Mouse (Mus musculus): Measurements from ENCODE around the gene Cd48.
"Not testable (repeated sequence)": the region's sequence is repeated elsewhere in the genome, so short reads cannot be mapped to it uniquely, and the experiment has no call there.

The Cd48 gene

DNA sequence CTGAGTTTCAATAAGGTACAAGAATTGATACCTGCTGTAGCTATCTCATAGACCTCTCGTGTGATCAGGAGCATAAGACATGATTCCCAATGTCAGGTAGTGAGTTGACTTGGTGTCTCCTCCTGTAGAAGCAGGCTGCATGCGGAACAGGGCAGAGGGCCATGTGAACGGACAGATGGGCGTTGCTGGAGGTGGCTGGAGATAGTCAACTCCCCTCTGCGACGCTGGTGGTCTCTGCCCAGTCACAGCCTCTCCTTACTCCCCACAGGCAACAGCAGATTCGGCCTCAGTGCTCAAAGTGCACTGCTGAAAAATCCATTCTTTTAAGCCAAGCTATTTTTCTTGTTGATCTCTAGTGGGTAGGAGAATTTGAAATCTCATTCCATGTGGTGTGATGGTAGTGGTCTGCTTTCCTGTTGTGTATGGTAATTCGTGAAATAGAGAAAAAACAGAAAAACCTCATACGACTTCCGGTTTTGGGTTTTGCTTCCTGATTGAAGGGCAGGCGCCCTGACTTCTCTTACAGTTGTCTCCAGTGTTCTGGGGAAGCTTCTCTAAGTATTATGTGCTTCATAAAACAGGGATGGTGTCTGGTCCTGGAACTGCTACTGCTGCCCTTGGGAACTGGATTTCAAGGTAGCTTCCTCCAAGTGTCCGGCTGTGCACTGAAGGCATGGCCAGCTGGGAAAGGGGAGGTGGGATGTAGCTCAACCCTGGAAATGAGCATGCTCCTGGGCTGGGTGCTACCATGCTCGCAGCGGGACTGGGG, at the start of gene Cd48:
Gene Cd48 (plus strand): TSS at position 479 of the 769 bp plus-strand sequence.
- DNase-seq (ENCODE audit: low spot score): no peak

- no peak for DNase-seq (ENCODE audit: low spot score)
These were observed 46.1 kb upstream of the Cd48 start for GRCm38 (mm10) chr1:171635696-171636095.

DNA sequence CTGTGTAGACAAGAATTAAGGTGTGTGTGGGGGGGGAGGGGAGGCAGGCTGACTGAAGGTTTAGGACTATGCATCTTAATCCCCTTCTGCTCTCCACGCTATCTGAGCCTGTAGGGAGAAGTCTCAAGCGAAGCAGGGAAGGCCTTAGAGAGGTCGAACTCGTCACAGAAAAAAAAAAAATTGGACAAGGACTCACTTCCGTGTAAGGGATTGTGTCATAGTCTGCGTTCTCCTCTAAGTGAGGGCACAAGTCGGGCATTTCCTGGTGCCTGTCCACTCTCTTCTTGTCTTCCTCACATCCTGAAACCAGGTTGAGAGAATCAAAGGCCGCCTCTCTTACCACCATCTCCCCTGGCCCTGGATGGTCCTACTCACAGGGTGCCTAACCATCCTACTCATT, 44.7 kb upstream of the Cd48 start:
- no peak for DNase-seq (ENCODE audit: low spot score)

GRCm38 (mm10) chr1:171638686-171639085, 43.1 kb upstream of the Cd48 start:
- DNase-seq (ENCODE audit: low spot score): no peak

GRCm38 (mm10) chr1:171640796-171641195, 41.0 kb upstream of the Cd48 start:
- DNase-seq (ENCODE audit: low spot score): no peak

DNA sequence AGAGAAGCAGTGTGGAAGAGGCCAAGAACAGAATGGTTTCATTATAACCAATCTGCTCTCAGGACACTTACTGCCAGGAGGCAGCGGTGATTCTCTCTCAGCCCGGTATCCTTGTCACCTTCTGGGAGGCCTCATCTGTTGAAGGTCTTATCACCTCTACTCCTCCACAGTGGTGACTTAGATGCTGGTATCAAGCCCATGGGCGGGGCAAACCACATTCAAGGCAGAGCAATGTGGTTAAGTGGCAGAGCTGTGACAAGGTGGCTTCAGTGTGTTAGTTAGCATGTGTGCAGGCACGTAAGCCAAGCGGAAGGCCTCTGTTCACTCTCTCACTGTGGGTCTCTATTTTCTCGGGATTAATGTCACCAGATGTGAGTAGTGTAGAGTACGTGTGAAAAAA, 38.2 kb upstream of the Cd48 start:
- DNase-seq (ENCODE audit: low spot score): no peak

- DNase-seq (ENCODE audit: low spot score): no peak
These were observed 35.3 kb upstream of the Cd48 start for GRCm38 (mm10) chr1:171646429-171646940.

- no peak for DNase-seq (ENCODE audit: low spot score)
These were observed 34.1 kb upstream of the Cd48 start for GRCm38 (mm10) chr1:171647716-171648115.

DNA sequence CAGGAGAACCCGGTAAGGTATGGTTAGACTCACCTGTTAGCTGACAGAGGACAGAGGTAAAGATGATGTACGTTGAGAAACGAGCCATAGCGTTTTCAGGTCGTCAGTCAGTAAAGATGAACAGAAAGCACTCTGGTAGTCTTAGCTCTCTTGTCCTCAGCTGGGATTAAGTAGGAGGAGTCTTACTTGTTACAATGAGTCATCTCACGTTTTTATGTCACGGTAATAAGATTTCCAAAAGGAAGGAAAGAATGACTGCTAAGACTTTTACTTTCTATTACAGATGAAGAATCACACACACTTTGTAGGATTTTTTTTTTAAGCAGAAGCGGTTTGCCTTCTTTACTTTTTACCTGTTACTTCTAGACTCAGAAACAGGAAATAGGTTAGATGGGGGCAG, 33.0 kb upstream of the Cd48 start:
- no peak for DNase-seq (ENCODE audit: low spot score)

DNA sequence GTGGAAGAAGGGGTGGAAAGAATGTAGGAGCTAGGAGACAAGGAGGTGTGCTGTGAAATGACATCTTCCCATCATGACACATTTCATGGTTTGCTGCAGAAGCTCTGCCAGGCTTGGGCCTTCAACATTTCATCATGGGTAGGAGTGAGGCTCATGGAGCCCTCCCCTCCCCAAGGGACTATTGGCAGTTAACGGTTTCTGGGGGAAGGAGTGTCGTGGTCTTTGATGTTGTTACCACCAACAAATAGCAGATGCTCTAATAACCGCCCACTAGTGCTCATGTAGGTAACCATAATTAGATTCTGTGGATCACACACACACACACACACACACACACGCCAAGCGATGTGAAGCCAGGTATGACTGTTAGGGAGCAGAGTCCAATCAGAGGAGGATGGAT, 29.1 kb upstream of the Cd48 start, which contains the start of gene Slamf7:
Gene Slamf7 (minus strand): TSS at position 302 of the 400 bp plus-strand sequence.
- no peak for DNase-seq (ENCODE audit: low spot score)

DNA sequence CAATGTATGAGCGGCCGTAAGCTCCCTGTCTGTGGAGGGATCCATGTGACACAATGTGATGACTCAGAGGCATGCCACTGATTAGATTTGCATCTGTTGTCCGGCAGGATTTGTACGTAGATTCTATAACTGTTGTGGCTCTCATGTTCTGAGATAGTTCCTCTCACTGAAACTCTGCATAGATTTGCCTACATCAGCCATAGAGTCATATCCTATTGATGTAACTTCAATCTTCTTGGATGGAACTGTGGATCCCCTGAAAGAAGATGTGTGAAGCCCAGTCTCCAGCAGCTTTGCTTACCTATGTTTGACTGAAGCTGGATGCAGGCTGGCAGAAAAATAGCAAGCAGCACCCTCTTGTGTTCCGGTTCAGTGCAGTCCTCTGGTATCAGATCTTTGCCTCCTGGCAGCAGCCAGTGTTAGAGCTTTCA, 23.2 kb upstream of the Cd48 start:
- DNase-seq (ENCODE audit: low spot score): no peak

DNA sequence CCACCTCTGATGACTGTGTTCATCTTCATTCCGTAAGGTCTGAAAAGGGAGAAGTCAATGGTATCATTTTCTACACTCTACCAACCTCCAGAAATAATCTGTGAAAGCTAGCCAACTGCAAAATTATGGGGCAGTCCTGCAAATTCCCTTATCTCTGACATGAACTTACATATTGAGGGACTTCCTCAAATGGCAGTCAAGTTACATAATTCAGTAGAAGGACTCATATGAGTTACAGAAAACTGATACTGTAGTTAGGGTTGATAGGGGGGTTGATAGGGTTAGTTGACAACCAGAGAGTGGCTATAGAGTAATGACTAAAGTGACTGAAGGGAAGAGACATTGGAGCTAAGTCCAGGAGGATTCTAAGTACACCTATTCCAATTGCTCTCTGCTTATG, 21.4 kb upstream of the Cd48 start:
- DNase-seq (ENCODE audit: low spot score): no peak

DNA sequence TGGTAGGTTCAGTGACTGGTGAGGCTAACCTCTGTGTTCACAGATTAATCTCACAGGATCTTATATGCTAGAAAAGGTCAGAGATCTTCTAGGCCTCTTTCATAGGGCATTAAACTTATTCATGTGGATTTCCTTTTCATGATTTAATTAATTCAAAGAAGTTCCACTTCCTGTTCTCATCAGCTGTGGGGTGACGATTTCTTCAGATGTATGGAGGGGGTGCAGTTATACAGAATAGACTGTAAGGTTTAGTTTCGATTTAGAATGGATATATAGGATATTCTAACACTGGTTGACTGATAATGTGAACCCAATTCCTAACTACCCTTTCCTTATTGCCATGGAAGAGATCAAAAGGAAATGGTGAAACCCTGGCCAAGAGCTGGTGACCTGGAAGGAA, 20.3 kb upstream of the Cd48 start:
- DNase-seq (ENCODE audit: low spot score): no peak

- no peak for DNase-seq (ENCODE audit: low spot score)
These were observed 18.1 kb upstream of the Cd48 start for GRCm38 (mm10) chr1:171663757-171664156.

GRCm38 (mm10) chr1:171666350-171666749, 15.5 kb upstream of the Cd48 start:
- DNase-seq (ENCODE audit: low spot score): no peak

- DNase-seq (ENCODE audit: low spot score): no peak
These were observed 14.6 kb upstream of the Cd48 start for GRCm38 (mm10) chr1:171667160-171667559.

DNA sequence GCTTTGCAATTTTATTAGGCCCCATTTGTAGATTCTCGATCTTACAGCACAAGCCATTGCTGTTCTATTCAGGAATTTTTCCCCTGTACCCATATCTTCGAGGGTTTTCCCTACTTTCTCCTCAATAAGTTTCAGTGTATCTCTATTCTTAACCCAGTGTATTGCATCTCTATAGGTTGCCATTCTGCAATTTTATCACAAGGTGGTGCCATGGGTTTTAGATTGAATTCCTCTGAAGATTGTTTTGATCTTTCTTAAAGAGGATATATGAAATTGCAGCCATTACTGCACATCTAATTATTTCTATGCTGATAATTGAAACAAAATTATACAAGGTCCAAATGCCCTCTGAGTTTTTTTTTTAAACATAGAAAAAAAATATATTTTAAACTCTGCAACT, 9.4 kb upstream of the Cd48 start:
- not testable (repeated sequence) for DNase-seq (ENCODE audit: low spot score)

DNA sequence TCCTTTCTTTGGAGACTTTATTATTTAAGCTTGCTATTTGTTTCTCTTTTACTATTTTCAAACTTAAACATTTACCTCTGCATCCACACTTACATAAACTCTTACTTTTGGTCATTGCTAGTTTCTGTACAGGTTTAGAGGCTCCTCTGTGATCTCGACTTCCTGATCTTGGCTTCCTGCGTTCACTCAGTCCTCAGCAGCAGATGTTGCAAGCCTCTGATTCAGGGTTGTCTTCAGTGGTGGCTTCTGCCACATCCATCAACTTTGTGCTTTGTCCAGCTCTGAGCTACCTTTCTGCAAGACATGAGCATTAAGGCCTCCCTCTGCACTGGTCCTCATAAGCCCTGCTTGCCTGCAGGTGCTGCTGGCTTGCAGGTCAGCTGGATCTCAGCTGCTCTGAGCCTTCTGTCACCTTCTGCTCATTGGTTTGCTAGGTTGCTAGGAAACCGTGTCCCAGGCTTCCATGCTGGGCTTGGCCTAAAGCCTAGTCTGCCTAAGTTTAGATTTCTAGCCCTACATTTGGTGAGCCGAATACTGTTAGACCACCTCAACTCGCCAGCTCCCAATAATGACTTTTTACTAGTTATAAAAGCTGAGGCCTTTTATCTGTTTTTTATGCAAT, 8.8 kb upstream of the Cd48 start:
- no peak for DNase-seq (ENCODE audit: low spot score)

DNA sequence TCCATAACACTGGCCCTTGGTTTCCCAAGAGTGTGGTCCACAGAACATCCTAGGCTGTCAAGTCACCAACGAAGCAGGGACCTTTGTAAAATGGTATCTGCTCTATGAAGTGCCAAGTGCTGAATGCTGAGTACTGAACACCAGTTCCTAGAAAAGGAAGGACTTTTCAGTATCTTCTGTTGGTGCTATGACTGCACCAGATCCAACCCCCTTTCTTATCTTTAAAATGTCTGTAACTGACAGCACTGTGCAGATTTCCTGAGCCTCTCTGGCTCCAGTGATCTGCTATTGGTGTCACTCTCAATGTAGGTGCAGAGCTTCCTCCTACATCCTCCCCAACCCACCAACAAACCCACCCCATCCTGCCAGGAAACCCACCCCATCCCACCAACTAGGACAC, 7.3 kb upstream of the Cd48 start:
- DNase-seq (ENCODE audit: low spot score): no peak

DNA sequence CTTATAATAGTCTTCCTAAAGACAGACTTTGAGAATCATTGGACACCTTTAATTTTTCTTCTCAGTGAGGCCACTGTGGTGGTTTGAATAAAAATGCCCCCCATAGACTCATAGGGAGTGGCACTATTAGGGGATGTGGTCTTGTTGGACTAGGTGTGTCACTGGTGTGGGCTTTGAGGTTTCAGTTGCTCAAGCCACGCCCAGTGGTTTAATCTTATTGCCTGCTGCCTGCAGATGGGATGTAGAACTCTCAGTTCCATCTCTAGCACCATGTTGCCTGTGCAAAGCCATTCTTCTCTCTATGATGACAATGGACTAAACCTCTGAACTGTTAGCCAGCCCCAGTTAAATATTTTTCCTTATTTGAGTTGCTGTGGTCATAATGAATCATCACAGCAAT, 4.1 kb upstream of the Cd48 start:
- no peak for DNase-seq (ENCODE audit: low spot score)

GRCm38 (mm10) chr1:171681009-171681408, 800 bp upstream of the Cd48 start:
- DNase-seq (ENCODE audit: low spot score): no peak

DNA sequence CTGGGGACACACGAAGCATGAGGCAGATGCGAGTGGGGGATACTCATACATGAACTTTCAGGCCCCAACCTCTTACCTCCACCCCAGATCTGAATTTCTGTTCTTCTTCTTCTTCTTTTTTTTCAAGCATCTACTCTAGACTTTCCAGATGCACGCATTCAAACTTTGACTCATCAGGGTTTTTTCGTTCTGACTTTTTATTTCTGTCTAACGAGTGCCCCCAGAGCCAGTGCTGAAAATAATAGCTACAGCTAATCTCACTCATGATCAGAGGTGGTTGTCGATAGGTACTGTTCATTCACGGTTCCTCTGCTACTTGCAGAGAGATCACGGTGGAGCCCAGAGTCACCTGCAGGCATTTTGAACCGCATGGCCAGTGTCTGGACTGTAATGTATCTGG, 3.1 kb downstream of the Cd48 start:
- DNase-seq (ENCODE audit: low spot score): no peak

GRCm38 (mm10) chr1:171687320-171687719, 5.5 kb downstream of the Cd48 start:
- no peak for DNase-seq (ENCODE audit: low spot score)

GRCm38 (mm10) chr1:171693918-171694317, 12.1 kb downstream of the Cd48 start:
- no peak for DNase-seq (ENCODE audit: low spot score)

Measured in urinary bladder, postnatal 10 days (tissue).